Mouse (Mus musculus): Measurements from ENCODE around the gene Tmem231. TPM values are rescaled to one million over a fixed set of nuclear protein-coding genes. Genes with fewer than 3 reads are reported as not detected.

The Tmem231 gene
- polyA plus RNA-seq, 1 experiment = 2.1 TPM

- no peak overlapping the region for H3K4me3 ChIP-seq (ENCODE audit: extremely low read depth, insufficient read depth, insufficient read length)
- no peak for TF ChIP-seq POLR2A (IDR thresholded peaks at IDR 0.05; ENCODE audit: low read depth, low read length)
- no peak for TF ChIP-seq CTCF (IDR thresholded peaks at IDR 0.05; ENCODE audit: extremely low read depth, insufficient read depth, insufficient read length, insufficient replicate concordance)
- no peaks in the 10 kb centered on the region for H3K27me3 ChIP-seq (ENCODE audit: control insufficient read depth, insufficient read depth, low read length)
- no peak for DNase-seq (ENCODE audit: low read depth in 1 of 2, low spot score in 2 of 2)
- 92% methylated on average over 1 of the region's 1 CpGs for WGBS
- 0 out of 2 replicates have a peak, but pooled peaks cover 2% of the 10 kb centered on the region for H3K4me1 ChIP-seq (ENCODE audit: control insufficient read depth, insufficient read depth, insufficient read length)
- 0 out of 2 replicates have a peak, but pooled peaks cover 2% of the 10 kb centered on the region for H3K36me3 ChIP-seq (ENCODE audit: control insufficient read depth, insufficient read depth, low read length)
- H3K27ac ChIP-seq (ENCODE audit: insufficient read depth, low read length) = no peak overlapping the region
Measured at GRCm38 (mm10) chr8:111962589-111962988, 28.9 kb upstream of the Tmem231 start.

- 75% methylated on average over 3 of the region's 3 CpGs for WGBS
- H3K4me1 ChIP-seq (ENCODE audit: control insufficient read depth, insufficient read depth, insufficient read length) = no peaks in the 10 kb centered on the region
- peaks cover 2% of the 10 kb centered on the region; the same call in 1 of the 2 replicates for H3K36me3 ChIP-seq (ENCODE audit: control insufficient read depth, insufficient read depth, low read length)
- no peak overlapping the region for H3K27ac ChIP-seq (ENCODE audit: insufficient read depth, low read length)
- H3K27me3 ChIP-seq (ENCODE audit: control insufficient read depth, insufficient read depth, low read length) = no peaks in the 10 kb centered on the region
- no peak for TF ChIP-seq POLR2A (IDR thresholded peaks at IDR 0.05; ENCODE audit: low read depth, low read length)
- no peak for TF ChIP-seq CTCF (IDR thresholded peaks at IDR 0.05; ENCODE audit: extremely low read depth, insufficient read depth, insufficient read length, insufficient replicate concordance)
- no peak for DNase-seq (ENCODE audit: low read depth in 1 of 2, low spot score in 2 of 2)
- H3K4me3 ChIP-seq (ENCODE audit: extremely low read depth, insufficient read depth, insufficient read length) = no peak overlapping the region
Measured at GRCm38 (mm10) chr8:111961330-111961729, 27.6 kb upstream of the Tmem231 start.

GRCm38 (mm10) chr8:111960591-111961321, 27.1 kb upstream of the Tmem231 start:
- WGBS = 93% methylated on average over 15 of the region's 15 CpGs
- H3K27ac ChIP-seq (ENCODE audit: insufficient read depth, low read length) = no peak overlapping the region
- TF ChIP-seq POLR2A (IDR thresholded peaks at IDR 0.05; ENCODE audit: low read depth, low read length) (no peak), CTCF (IDR thresholded peaks at IDR 0.05; ENCODE audit: extremely low read depth, insufficient read depth, insufficient read length, insufficient replicate concordance) (no peak)
- H3K4me1 ChIP-seq (ENCODE audit: control insufficient read depth, insufficient read depth, insufficient read length) = no peaks in the 10 kb centered on the region
- peaks cover 2% of the 10 kb centered on the region; the same call in 1 of the 2 replicates for H3K36me3 ChIP-seq (ENCODE audit: control insufficient read depth, insufficient read depth, low read length)
- H3K4me3 ChIP-seq (ENCODE audit: extremely low read depth, insufficient read depth, insufficient read length) = no peak overlapping the region
- no peaks in the 10 kb centered on the region for H3K27me3 ChIP-seq (ENCODE audit: control insufficient read depth, insufficient read depth, low read length)
- no peak for DNase-seq (ENCODE audit: low read depth in 1 of 2, low spot score in 2 of 2)

GRCm38 (mm10) chr8:111957231-111957630, 23.6 kb upstream of the Tmem231 start:
- no peak overlapping the region for H3K27ac ChIP-seq (ENCODE audit: insufficient read depth, low read length)
- peaks cover 5% of the 10 kb centered on the region; the same call in 1 of the 2 replicates for H3K36me3 ChIP-seq (ENCODE audit: control insufficient read depth, insufficient read depth, low read length)
- H3K27me3 ChIP-seq (ENCODE audit: control insufficient read depth, insufficient read depth, low read length) = no peaks in the 10 kb centered on the region
- TF ChIP-seq POLR2A (IDR thresholded peaks at IDR 0.05; ENCODE audit: low read depth, low read length) (no peak), CTCF (IDR thresholded peaks at IDR 0.05; ENCODE audit: extremely low read depth, insufficient read depth, insufficient read length, insufficient replicate concordance) (no peak)
- DNase-seq (ENCODE audit: low read depth in 1 of 2, low spot score in 2 of 2) = no peak
- no peak overlapping the region for H3K4me3 ChIP-seq (ENCODE audit: extremely low read depth, insufficient read depth, insufficient read length)
- no peaks in the 10 kb centered on the region for H3K4me1 ChIP-seq (ENCODE audit: control insufficient read depth, insufficient read depth, insufficient read length)
- 93% methylated on average over 2 of the region's 2 CpGs for WGBS

- H3K36me3 ChIP-seq (ENCODE audit: control insufficient read depth, insufficient read depth, low read length) = peaks cover 5% of the 10 kb centered on the region; the same call in 1 of the 2 replicates
- H3K4me1 ChIP-seq (ENCODE audit: control insufficient read depth, insufficient read depth, insufficient read length) = peaks cover 7% of the 10 kb centered on the region
- H3K27me3 ChIP-seq (ENCODE audit: control insufficient read depth, insufficient read depth, low read length) = no peaks in the 10 kb centered on the region
- no peak for DNase-seq (ENCODE audit: low read depth in 1 of 2, low spot score in 2 of 2)
- H3K4me3 ChIP-seq (ENCODE audit: extremely low read depth, insufficient read depth, insufficient read length) = no peak overlapping the region
- WGBS = 23% methylated on average over 5 of the region's 5 CpGs
- H3K27ac ChIP-seq (ENCODE audit: insufficient read depth, low read length) = no peak overlapping the region
- TF ChIP-seq POLR2A (IDR thresholded peaks at IDR 0.05; ENCODE audit: low read depth, low read length) (no peak), CTCF (IDR thresholded peaks at IDR 0.05; ENCODE audit: extremely low read depth, insufficient read depth, insufficient read length, insufficient replicate concordance) (no peak)
Measured at GRCm38 (mm10) chr8:111955879-111956278, 22.2 kb upstream of the Tmem231 start.

GRCm38 (mm10) chr8:111954844-111955594, 21.3 kb upstream of the Tmem231 start:
- no peak for TF ChIP-seq POLR2A (IDR thresholded peaks at IDR 0.05; ENCODE audit: low read depth, low read length)
- no peak for TF ChIP-seq CTCF (IDR thresholded peaks at IDR 0.05; ENCODE audit: extremely low read depth, insufficient read depth, insufficient read length, insufficient replicate concordance)
- 73% methylated on average over 4 of the region's 4 CpGs for WGBS
- peaks cover 3% of the 10 kb centered on the region; the same call in 1 of the 2 replicates for H3K36me3 ChIP-seq (ENCODE audit: control insufficient read depth, insufficient read depth, low read length)
- H3K27ac ChIP-seq (ENCODE audit: insufficient read depth, low read length) = no peak overlapping the region
- H3K4me3 ChIP-seq (ENCODE audit: extremely low read depth, insufficient read depth, insufficient read length) = no peak overlapping the region
- peaks cover 7% of the 10 kb centered on the region for H3K4me1 ChIP-seq (ENCODE audit: control insufficient read depth, insufficient read depth, insufficient read length)
- DNase-seq (ENCODE audit: low read depth in 1 of 2, low spot score in 2 of 2) = no peak
- H3K27me3 ChIP-seq (ENCODE audit: control insufficient read depth, insufficient read depth, low read length) = no peaks in the 10 kb centered on the region

Data from spleen, adult 2 months (tissue).